Mouse (Mus musculus) left cerebral cortex, adult 2 months (tissue): Measurements from ENCODE around the gene Spsb4. TPM values are rescaled to one million over a fixed set of nuclear protein-coding genes. Genes with fewer than 3 reads are reported as not detected.
"Not testable (repeated sequence)": the region's sequence is repeated elsewhere in the genome, so short reads cannot be mapped to it uniquely, and the experiment has no call there.

ENCODE experiments used
- DNase-seq, 2 experiments: peaks; one replicate each; pipeline ENCODE4 v3.0.0; 2021 to 2022; ENCODE audit warnings: low spot score in 2 of 2, mixed read lengths in 1 of 2; ENCODE audit errors: extremely low spot score in 1 of 2
- H3K27ac ChIP-seq: fragments of 200-600 bp; 2 replicates; pipeline ENCODE4 v1.8.1; 2022
- H3K4me3 ChIP-seq: fragments of 200-600 bp; 2 replicates; pipeline ENCODE4 v1.8.1; 2022
- CTCF ChIP-seq: fragments of 200-600 bp; IDR thresholded peaks from 2 replicates; pipeline ENCODE4 v1.8.1; 2022; ENCODE audit warnings: antibody characterized with exemption, mild to moderate bottlenecking, moderate library complexity
- intact Hi-C: fragments of 180-260 bp; cut with DNase I; formaldehyde crosslinking; loops from one replicate; pipeline ENCODE4 v1.15.1; 2025
- total RNA-seq, 2 experiments: library from RNA; stranded (reverse); gene quantifications; 2 replicates each; pipeline ENCODE4 v1.2.3; 2021

Spsb4 gene
- total RNA-seq, 2 experiments from 2014 or later = 5.2 to 5.6 TPM

DNA sequence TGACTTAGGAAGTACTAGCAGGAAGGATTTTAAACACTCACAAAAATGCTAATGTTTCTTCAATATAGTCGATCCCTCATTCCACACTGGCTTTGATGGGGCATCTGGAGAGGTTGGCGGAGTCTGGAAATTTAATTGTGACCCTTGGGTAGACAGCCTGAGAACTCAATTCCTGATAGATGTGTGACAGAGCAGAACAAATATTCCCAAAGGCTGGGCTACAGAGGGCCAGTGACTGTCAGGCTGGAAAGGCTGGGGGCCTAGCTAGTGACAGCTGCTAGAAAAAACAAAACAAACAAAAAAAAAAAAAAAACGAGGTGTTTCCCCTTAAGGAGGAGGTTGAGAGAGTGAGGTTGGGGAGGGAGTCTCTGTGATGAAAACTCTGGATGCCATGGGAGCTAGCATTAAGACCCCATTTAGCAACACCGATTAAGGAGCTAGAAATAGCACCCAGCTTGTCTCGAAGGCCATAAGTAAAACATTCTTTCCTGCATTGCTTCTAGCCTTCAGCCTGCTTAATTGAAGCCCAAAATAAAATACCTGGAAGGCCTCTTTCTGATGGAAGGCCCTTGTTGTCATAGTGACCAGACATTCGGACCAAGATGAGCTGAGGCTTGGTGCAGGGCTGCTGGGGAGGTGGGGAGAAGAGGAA is 61.9 kb downstream of the Spsb4 start:
- intact Hi-C loops = no loop called here

DNA sequence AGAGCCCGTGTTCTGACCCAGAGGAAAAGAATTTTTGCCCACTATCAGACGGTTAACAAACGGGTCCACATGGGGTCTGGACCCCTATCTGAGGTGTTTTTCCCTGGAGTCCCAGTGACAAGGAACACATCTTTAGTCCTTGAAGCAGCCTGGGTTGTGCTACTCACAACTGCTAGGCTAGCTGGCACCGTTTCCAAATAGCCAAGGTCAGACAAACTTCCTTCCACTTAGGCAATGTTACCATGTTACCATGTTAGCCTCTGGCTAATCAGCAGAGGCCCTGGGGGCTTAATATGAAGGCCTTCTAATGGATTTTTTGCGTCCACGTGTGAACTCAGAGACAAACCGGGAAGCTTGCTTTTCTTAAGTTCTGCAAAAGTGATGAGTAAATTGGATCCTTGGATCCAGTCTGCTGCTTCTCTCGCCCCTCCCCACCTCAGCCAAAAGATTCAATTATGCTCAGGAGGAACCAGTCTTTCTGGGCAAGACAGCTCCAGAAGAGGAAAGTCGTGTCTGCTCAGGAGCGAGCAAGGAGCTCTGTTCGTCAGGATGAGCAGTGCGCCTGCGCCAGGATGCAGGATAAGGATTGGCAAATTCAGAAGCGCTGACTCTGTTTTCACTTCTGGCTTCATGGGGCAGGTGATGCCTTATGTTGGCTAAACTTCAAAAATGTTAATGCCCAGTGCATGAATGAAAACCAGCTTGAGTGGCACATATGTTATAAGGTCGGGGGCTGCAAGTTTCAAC is 64.4 kb downstream of the Spsb4 start:
- no peak overlapping the region for H3K27ac ChIP-seq
- intact Hi-C loops = no loop called here
- no peak for TF ChIP-seq CTCF
- peak in 1 of 2 experiments; percentile 32 for DNase-seq
- H3K4me3 ChIP-seq = no peak overlapping the region

More for the DNA sequence above, 61.9 kb downstream of the Spsb4 start:
- TF ChIP-seq CTCF = no peak
- H3K4me3 ChIP-seq = no peak overlapping the region
- DNase-seq = no peak
- H3K27ac ChIP-seq = no peak overlapping the region

DNA sequence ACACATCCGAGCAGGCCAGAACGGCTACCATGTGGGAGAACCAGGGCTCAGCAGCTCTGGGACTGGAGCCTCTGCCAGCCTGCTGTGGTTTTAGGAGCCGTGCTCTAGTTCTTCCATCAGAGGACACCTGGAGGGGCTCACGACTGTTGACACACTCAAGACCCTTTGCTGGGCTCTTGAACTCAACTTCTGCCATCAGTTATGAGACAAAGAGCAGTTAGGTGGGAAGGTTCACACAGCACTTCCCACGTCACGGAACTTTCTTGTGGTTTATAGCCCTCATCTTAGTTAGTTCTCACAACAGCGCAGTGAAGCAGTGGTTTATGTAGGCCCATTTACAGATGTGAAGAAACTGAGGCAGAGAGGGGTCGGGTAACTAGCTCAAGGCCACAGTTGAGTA is 65.2 kb downstream of the Spsb4 start:
- H3K27ac ChIP-seq = no peak overlapping the region
- DNase-seq = no peak
- intact Hi-C loops = no loop called here

DNA sequence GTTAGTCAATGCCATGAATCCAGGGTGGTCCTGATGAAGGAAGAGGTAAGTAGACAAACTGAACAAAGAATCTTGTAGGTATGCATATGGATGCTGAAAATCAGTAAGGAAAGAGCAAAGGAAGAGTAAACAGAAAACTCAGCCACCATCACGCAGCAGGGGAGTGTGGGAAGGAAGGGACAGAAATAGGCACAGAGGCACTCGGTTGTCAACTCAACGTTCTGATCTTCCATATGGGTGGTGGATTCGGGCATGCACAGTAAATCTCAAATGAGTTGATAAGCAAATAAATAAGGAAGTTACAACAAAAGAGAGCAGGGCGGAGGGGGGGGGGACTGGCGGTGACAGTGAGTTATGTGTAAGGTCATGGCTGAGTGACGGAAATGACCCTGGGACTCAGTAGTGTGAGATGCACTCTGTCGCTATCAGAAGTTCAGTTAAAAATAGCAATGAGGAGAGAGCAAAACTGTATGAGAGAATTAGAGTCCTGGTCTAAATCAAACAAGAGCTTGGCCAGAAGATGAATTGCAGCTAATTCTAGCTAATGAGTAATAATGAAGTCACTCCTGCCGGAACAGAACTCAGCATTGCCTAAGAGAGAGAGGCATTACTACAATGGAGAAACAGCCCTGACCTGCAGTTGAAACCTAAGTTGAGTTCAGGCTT is 66.2 kb downstream of the Spsb4 start:
- DNase-seq = peak in 1 of 2 experiments; percentile 31
- no peak for TF ChIP-seq CTCF
- Histone ChIP-seq H3K4me3 (no peak overlapping the region), H3K27ac (peak overlapping the region; percentile 53)
- intact Hi-C loops = no loop called here

More for the DNA sequence above, 65.2 kb downstream of the Spsb4 start:
- no peak for TF ChIP-seq CTCF
- no peak overlapping the region for H3K4me3 ChIP-seq

DNA sequence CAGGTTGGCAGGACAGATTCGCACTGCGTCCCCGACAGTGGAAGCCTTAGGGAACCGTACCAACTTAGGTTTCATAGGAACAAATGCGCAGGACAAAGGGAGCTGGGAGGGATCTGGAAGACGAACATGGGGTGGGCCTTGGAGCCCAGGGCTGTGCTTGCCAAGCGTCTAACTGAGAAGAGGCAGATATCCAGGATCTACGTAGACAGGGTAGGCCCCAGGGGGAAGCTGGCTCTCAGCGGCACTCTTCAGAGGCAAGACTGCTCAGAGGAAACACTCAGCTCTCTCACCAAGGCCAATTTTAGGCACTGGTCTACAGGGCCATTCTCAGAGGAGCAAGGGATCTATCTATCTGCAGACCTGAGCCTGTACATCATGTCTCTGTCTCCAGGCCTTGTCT is 69.1 kb downstream of the Spsb4 start:
- no peak for TF ChIP-seq CTCF
- DNase-seq = no peak
- intact Hi-C loops = no loop called here
- H3K27ac ChIP-seq = no peak overlapping the region
- H3K4me3 ChIP-seq = no peak overlapping the region

DNA sequence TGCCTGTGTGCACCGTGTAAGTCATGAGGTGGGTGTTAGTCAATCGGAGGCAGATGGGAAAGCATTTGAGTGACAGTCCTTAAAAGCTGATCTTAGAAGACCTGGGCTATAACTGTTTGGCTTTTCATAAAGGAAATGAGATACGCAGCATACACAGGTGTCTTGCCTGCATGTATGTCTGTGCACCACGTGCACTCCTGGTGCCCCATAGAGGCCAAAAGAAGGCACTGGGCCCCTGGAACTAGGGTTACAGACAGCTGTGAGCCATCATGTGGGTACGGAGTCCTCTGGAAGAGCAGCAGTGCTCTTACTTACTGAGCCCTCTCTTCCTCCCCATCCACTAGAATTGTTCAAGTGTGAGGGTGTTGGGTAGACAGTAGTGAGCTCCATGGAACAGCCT is 70.1 kb downstream of the Spsb4 start:
- no peak for TF ChIP-seq CTCF
- Histone ChIP-seq H3K4me3 (no peak overlapping the region), H3K27ac (no peak overlapping the region)
- intact Hi-C loops = no loop called here
- DNase-seq = no peak

DNA sequence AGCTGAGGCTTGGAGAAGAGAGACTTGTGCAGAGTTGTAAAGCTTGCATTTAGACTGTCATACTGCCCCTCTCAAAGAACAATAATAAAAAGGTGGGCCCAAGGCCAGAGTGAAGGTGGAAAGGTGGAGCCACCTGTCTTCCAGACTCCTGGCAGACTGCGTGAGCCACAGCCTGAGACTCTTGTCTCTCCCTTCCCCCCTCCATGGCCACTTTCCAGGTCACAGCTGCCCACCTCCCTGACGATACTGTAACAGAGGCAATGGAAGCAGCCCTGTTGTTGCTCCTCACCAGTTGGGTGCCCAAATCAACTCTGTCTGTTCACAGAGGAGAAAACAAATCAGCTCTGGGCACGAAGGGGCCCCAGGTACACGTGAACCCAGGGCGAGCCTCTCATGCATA is 71.5 kb downstream of the Spsb4 start:
- TF ChIP-seq CTCF = no peak
- intact Hi-C loops = no loop called here
- Histone ChIP-seq H3K4me3 (no peak overlapping the region), H3K27ac (no peak overlapping the region)
- no peak for DNase-seq

DNA sequence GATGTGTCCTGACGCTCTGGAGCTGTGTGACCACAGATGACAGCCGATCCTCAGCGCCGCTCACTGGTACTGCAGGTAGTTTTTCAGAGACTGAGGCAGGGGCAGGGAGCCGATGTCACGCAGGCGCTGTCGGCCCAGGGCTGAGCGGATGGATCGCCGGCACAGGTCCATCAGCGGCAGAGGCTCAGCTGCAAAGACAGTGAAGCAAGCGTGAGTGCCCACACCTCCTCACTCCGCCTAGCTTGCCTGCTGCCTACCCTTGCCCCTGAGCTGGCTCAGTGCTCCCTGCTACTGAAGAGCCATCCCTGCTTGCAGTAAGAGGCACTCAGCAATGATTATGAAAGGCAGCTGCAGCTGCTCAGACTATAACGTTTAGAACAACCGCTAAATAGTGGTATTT is 74.1 kb downstream of the Spsb4 start:
- no peak overlapping the region for H3K4me3 ChIP-seq
- no peak for DNase-seq
- no peak overlapping the region for H3K27ac ChIP-seq
- intact Hi-C loops = no loop called here
- no peak for TF ChIP-seq CTCF

DNA sequence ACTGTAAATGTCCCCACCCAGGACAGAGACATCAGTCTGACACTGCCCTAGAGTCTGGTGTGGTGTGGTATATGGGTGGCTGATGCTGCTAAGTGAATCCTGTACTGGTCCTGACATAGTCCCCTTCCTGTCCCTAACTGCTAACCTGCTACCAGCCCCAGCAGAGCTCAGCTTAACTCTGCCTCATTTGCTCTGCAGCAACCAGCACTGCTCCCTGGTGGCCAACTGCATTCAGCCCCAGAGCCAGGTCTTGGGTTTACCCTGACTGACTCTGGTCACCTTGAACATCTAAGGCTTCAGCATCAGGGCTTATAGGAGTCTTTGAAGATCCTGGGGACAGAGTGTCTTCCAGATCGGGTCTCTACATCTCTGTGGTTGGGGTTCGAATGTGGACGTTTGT is 75.7 kb downstream of the Spsb4 start:
- peak; percentile 18; the same call in 1 of the 2 replicates for TF ChIP-seq CTCF
- no peak for DNase-seq
- Histone ChIP-seq H3K27ac (no peak overlapping the region), H3K4me3 (no peak overlapping the region)
- intact Hi-C loops = no loop called here

DNA sequence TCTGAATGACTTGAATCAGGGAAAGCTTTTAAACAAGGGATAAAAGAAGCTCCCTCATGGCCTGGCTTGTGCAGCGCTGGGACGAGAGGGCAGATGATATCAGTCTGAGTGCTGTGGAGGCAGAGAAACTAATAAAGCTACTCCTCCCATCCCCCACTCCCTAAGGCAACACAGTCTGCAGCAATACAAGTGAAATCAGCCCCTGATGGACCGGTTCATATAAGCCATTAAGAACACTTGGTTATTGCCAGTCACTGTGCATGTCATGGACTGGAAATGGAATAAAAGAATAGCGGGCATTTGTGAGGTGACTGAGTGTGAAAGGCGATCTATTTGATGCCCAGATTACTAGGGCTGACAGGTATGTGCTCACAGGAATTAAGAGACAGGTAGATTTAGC is 79.8 kb downstream of the Spsb4 start:
- H3K4me3 ChIP-seq = no peak overlapping the region
- intact Hi-C loops = no loop called here
- TF ChIP-seq CTCF = no peak
- DNase-seq = no peak
- H3K27ac ChIP-seq = no peak overlapping the region

DNA sequence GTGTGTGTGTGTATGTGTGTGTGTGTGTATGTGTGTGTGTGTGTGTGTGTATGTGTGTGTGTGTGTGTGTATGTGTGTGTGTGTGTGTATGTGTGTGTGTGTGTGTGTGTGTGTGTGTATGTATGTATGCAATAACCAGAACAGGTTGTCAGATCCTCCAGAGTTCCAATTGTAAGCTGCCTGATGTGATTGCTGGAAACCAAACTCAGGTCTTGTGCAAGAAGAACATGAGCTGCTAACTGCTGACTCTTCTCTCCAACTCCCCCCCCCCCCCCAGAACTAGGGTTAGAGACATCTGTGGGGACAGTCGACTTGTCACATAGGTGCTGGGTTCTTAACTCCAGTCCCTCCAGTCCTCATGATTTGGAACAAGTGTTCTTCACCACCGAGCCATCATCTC is 82.2 kb downstream of the Spsb4 start:
- intact Hi-C loops, DNase-seq: not testable (repeated sequence)

DNA sequence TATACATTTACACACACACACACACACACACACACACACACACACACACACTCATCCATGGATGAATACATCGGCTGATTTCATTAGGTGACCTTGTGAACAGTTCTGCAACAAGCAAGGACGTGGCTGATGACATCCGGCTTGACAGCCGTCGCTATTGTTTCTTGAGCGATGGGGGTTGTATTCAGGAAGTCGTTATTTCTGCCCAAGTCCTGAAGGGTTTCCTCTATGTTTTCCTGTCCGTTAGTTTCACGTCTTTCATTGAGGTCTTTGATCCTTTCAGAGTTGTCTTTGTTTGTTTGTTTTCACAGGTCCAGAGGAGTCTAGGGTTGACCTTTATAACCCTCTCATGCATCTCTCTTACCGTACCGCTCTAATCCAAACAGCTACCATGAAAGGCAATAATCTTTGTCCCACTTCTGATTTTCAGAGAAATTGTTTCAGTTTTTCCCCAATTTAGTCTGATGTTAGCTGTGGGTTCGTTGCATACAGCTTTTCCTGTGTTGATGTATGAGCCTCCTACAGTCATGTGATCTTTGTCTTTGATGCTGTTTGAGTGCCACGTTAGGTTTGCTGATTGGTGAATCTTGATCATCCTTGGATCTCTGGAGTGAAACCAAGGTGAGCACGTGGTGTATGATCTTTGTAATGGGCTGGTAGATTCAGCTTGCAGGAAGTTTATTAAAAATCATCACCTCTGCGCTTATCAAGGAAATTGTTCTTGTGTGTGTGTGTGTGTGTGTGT is 82.9 kb downstream of the Spsb4 start:
- intact Hi-C loops = no loop called here
- TF ChIP-seq CTCF = no peak
- DNase-seq = no peak
- Histone ChIP-seq H3K4me3 (no peak overlapping the region), H3K27ac (no peak overlapping the region)

More for the DNA sequence above, 82.2 kb downstream of the Spsb4 start:
- H3K4me3 ChIP-seq, H3K27ac ChIP-seq: not testable (repeated sequence)
